8 mouse cellular contexts compared by ENCODE assay signal in genomic region chr2:30613574-30613973, GRCm38 (mm10). TPM values are rescaled to one million over a fixed set of nuclear protein-coding genes. Genes with fewer than 3 reads are reported as not detected.
DNase-seq lines count a peak whose midpoint lies in the region; ATAC-seq and TF ChIP-seq lines count a peak whose summit lies in the region.

No protein-coding gene starts in this region.

- peak; percentile 42 for TF ChIP-seq CTCF in gastrocnemius, adult 2 months (IDR thresholded peaks at IDR 0.05)

- WGBS in hindbrain, embryonic 16.5 days, result under 1% methylated on average over 18 of the region's 18 CpGs

- peak; percentile 46 for DNase-seq in adrenal gland, adult 18-20 months (ENCODE audit: low spot score in 2 of 2)
- peak; percentile 87 for DNase-seq in embryo, embryonic 10 days (ENCODE audit: low spot score)
- DNase-seq in gastrocnemius, adult 2 months, result peak; percentile 76
- DNase-seq in left cerebral cortex, postnatal 10 days (ENCODE audit: extremely low spot score in 1 of 2, low spot score in 2 of 2), result peak; percentile 55 to 85
- DNase-seq in lung, postnatal 25 days (ENCODE audit: low spot score), result peak; percentile 64
- peak; percentile 83 for DNase-seq in right cerebral cortex, postnatal 10 days (ENCODE audit: low spot score in 2 of 2)
- no peak for DNase-seq in thymus, postnatal 0 days (ENCODE audit: low spot score)

- peak; percentile 65 for ATAC-seq in hindbrain, embryonic 16.5 days

- H3K27me3 ChIP-seq in hindbrain, embryonic 16.5 days (replicated peaks; ENCODE audit: control insufficient read depth, insufficient read depth, low read length), result no peaks in the 10 kb centered on the region

- H3K9me3 ChIP-seq in hindbrain, embryonic 16.5 days (ENCODE audit: control insufficient read depth, low read length), result no peaks in the 10 kb centered on the region

- H3K9ac ChIP-seq in hindbrain, embryonic 16.5 days (ENCODE audit: low read depth, low read length), result peak overlapping the region; percentile 56

- peak overlapping the region; percentile 54 for H3K4me2 ChIP-seq in hindbrain, embryonic 16.5 days (ENCODE audit: low read length)

- intact Hi-C loops in gastrocnemius, adult 2 months (cut with DNase I), result loop anchor here (5.0 kb wide), 1 partner anchor 179 kb away; no protein-coding TSS in a partner anchor
- intact Hi-C loops in left cerebral cortex, postnatal 10 days (cut with DNase I), result loop anchor here (5.0 kb wide), 1 partner anchor 179 kb away; no protein-coding TSS in a partner anchor

- H3K27ac ChIP-seq in gastrocnemius, adult 2 months, result peak overlapping the region; percentile 75
- peak overlapping the region; percentile 84 for H3K27ac ChIP-seq in hindbrain, embryonic 16.5 days (ENCODE audit: low read depth, low read length)

- H3K4me3 ChIP-seq in gastrocnemius, adult 2 months, result peak overlapping the region; percentile 59
- H3K4me3 ChIP-seq in hindbrain, embryonic 16.5 days (ENCODE audit: low read length), result peak overlapping the region; percentile 15

- H3K36me3 ChIP-seq in hindbrain, embryonic 16.5 days (ENCODE audit: control insufficient read depth, insufficient read depth, low read length), result no peaks in the 10 kb centered on the region

- peaks cover 16% of the 10 kb centered on the region for H3K4me1 ChIP-seq in hindbrain, embryonic 16.5 days (ENCODE audit: control insufficient read depth, insufficient read depth, low read depth, low read length)

RNA-seq across cellular contexts. Expression of gene Cstad, which starts 18.7 kb away (rescaled TPM):
- under 1 TPM in 1 of 2 experiments, not detected in 1; 0.51 TPM for total RNA-seq in adrenal gland, adult 18-20 months (2021)
- total RNA-seq in gastrocnemius, adult 2 months (2021), result 1 to 10 TPM in 1 of 2 experiments, under 1 TPM in 1; 0.47 to 1.8 TPM
- 0.19 and 0.99 TPM in 2 replicates for polyA plus RNA-seq in hindbrain, embryonic 16.5 days (2015; fragmentation: Nextera tagmentation; extraction: Ambion mirVana)
- total RNA-seq in left cerebral cortex, postnatal 10 days (2021), result 1 to 10 TPM; 3.1 to 4.8 TPM
- 1.2 and 1.3 TPM in 2 replicates for polyA plus RNA-seq in thymus, postnatal 0 days (2015; fragmentation: Nextera tagmentation; extraction: Ambion mirVana)
